Mouse (Mus musculus): ENCODE measurements around the gene Mcf2l. TPM values are rescaled to one million over a fixed set of nuclear protein-coding genes. Genes with fewer than 3 reads are reported as not detected.

The Mcf2l gene
- polyA plus RNA-seq, 1 experiment from 2014 or later: 16.8 TPM

DNA sequence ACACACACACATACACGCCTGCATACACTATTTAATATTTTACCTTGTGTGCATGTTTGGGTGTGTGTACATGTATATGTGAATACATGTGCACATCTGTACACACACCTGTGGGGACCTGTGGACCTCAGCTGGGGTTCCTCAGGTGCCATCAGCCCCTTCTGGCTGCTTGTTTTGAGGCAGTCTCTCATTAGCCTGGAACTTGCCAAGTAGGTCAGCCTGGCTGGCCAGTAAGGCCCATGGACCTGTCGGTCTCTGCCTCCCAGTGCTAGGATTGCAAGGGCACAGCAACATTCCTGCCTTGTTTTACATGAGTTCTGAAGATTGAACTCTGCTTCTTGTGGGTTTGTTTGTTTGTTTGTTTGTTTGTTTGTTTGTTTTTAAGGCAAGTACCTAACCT lies 87.0 kb downstream of the Mcf2l start:
- WGBS: 87% methylated on average over 2 of the region's 2 CpGs
- Histone ChIP-seq H3K9me3 (ENCODE audit: low read length) (no peaks in the 10 kb centered on the region), H3K27ac (ENCODE audit: low read length) (no peak overlapping the region), H3K9ac (replicated peaks; ENCODE audit: low read depth) (no peak overlapping the region), H3K4me1 (ENCODE audit: insufficient read depth, low read depth, low read length) (no peaks in the 10 kb centered on the region), H3K36me3 (ENCODE audit: insufficient read depth, low read length) (no peaks in the 10 kb centered on the region), H3K4me2 (replicated peaks; ENCODE audit: low read depth, low read length) (no peak overlapping the region), H3K4me3 (ENCODE audit: low read depth, low read length) (no peak overlapping the region), H3K27me3 (replicated peaks; ENCODE audit: insufficient read depth, low read length) (no peaks in the 10 kb centered on the region)
- no peak for DNase-seq (ENCODE audit: low spot score)
- TF ChIP-seq CTCF (IDR thresholded peaks at IDR 0.05) (no peak), EP300 (IDR thresholded peaks at IDR 0.05) (no peak)
- ATAC-seq: no peak

DNA sequence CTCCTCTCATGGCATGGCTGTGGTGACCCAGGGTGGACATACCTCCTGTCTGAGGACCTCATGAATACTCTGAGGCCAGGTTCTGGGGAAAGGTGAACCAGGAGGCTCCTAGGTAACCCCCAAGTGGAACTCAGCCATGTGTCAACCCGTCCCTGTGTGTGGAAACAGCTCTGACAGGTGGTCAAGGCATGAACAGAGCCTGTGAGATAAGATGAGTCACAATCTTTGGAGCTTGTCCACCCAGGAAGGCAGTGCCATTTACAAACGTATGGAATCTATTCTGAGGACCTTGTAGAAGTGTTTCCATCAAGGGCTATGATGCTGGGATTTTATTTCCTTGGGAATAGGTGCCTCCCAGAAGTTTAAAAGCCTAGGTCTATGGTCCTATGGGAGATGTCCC lies 87.6 kb downstream of the Mcf2l start:
- no peaks in the 10 kb centered on the region for H3K4me1 ChIP-seq (ENCODE audit: insufficient read depth, low read depth, low read length)
- no peak overlapping the region for H3K27ac ChIP-seq (ENCODE audit: low read length)
- ATAC-seq: no peak
- no peak for DNase-seq (ENCODE audit: low spot score)
- no peak overlapping the region for H3K4me3 ChIP-seq (ENCODE audit: low read depth, low read length)
- 39% methylated on average over 2 of the region's 2 CpGs for WGBS
- no peaks in the 10 kb centered on the region for H3K36me3 ChIP-seq (ENCODE audit: insufficient read depth, low read length)
- no peaks in the 10 kb centered on the region for H3K9me3 ChIP-seq (ENCODE audit: low read length)
- no peaks in the 10 kb centered on the region for H3K27me3 ChIP-seq (replicated peaks; ENCODE audit: insufficient read depth, low read length)
- no peak overlapping the region for H3K4me2 ChIP-seq (replicated peaks; ENCODE audit: low read depth, low read length)
- no peak for TF ChIP-seq EP300 (IDR thresholded peaks at IDR 0.05)
- no peak for TF ChIP-seq CTCF (IDR thresholded peaks at IDR 0.05)
- no peak overlapping the region for H3K9ac ChIP-seq (replicated peaks; ENCODE audit: low read depth)

DNA sequence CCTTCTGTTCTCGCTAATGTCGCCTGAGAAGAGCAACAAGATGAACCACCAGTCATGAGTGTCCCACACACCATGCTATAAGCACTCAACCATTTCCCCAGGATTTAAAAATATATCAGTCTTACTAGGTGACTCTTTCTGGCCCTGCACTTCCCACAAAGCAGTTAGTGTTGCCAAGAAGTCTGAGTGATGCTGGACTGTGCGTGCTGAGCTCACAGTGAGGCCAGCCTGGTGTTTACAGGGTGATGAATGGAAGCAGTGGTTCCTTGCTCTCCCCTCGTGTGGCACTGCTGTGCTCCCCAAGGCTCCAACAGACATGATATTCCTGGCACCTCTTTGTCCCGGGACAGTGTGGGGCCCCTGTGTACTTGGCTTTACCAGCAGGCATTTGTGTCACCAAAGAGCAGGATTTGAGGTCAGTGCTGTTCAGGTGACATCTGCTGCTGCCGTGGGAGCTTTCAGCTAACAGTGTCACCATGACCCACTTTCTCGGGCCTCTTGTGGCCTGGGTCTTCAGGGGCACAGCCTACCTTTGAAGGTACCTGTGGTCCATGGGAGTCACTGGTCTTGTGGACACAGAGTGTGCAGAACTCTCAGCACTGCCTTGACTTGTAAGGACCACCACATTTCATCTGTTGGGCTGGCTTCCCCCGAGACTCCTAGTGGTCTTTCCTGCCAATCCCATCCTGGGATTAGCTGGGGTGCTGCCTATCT lies 88.4 kb downstream of the Mcf2l start:
- Histone ChIP-seq H3K27ac (ENCODE audit: low read length) (no peak overlapping the region), H3K4me3 (ENCODE audit: low read depth, low read length) (no peak overlapping the region), H3K9ac (replicated peaks; ENCODE audit: low read depth) (no peak overlapping the region), H3K36me3 (ENCODE audit: insufficient read depth, low read length) (no peaks in the 10 kb centered on the region), H3K4me2 (replicated peaks; ENCODE audit: low read depth, low read length) (no peak overlapping the region), H3K27me3 (replicated peaks; ENCODE audit: insufficient read depth, low read length) (no peaks in the 10 kb centered on the region), H3K4me1 (ENCODE audit: insufficient read depth, low read depth, low read length) (no peaks in the 10 kb centered on the region), H3K9me3 (ENCODE audit: low read length) (no peaks in the 10 kb centered on the region)
- TF ChIP-seq CTCF (IDR thresholded peaks at IDR 0.05) (no peak), EP300 (IDR thresholded peaks at IDR 0.05) (no peak)
- ATAC-seq (no peak), DNase-seq (ENCODE audit: low spot score) (no peak)
- 59% methylated on average over 8 of the region's 8 CpGs for WGBS

DNA sequence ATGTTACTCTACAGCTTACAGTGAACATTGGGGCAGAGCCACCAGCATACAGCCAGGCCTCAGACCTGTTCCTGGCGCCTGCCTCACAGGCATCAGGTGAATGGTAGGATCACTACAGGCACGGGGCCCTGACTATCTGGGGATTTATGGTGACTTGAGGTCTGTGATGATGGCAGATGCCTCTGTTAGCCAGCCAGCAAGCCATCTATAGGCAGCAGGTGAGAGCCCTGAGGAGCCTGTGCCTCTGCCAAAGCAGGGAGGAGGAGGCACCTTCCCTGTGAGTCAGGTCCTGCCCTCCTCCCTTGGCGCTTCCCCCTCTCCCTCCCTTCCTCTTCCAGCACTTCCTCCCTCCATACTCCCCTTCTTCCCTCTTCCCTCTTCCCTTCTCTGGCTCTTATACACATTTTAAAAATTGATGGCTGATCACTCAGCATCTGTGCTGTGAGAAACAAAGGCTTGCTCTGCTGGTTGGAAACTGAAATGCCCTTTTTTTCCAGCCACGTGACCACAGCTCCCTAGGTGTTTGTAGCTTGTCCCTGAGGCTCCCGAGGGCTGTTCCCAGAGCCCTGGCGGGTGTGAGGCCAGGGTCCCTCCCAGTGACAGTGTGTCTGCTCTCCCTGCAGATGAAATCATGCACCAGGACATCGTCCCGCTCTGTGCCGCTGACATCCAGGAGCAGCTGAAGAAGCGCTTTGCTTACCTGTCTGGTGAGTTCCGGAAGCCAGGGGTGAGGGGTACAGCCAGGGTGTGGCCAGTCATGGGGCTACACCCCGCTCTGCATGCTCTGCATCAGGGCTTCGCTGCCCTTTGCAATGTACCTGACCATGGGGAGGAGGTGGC lies 89.2 kb downstream of the Mcf2l start:
- ATAC-seq (no peak), DNase-seq (ENCODE audit: low spot score) (no peak)
- no peaks in the 10 kb centered on the region for H3K9me3 ChIP-seq (ENCODE audit: low read length)
- H3K27me3 ChIP-seq (replicated peaks; ENCODE audit: insufficient read depth, low read length): no peaks in the 10 kb centered on the region
- no peak overlapping the region for H3K27ac ChIP-seq (ENCODE audit: low read length)
- no peaks in the 10 kb centered on the region for H3K4me1 ChIP-seq (ENCODE audit: insufficient read depth, low read depth, low read length)
- H3K36me3 ChIP-seq (ENCODE audit: insufficient read depth, low read length): no peaks in the 10 kb centered on the region
- TF ChIP-seq EP300 (IDR thresholded peaks at IDR 0.05): no peak
- TF ChIP-seq CTCF (IDR thresholded peaks at IDR 0.05): no peak
- WGBS: 59% methylated on average over 13 of the region's 13 CpGs
- no peak overlapping the region for H3K4me2 ChIP-seq (replicated peaks; ENCODE audit: low read depth, low read length)
- no peak overlapping the region for H3K4me3 ChIP-seq (ENCODE audit: low read depth, low read length)
- no peak overlapping the region for H3K9ac ChIP-seq (replicated peaks; ENCODE audit: low read depth)

DNA sequence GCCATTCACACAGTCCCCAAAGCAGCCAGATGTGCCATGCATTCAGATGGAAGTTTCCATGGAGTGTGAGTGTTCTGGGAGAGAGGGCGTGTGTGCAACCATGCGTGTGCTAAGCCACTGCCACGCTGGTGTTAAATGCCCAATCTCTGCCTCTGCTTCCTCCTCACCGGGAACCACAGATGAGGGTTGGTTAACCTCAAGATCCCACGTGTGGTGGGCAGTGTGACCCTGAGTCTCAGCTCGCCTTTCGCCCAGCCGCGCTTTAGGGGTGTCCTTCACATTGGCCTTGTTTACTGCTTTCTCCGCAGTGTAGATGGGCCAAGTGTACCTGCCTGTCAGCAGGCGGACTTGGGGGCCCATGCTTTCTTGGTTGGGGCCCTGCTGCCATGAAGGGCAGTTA lies 102.7 kb downstream of the Mcf2l start:
- Histone ChIP-seq H3K4me3 (ENCODE audit: low read depth, low read length) (no peak overlapping the region), H3K27me3 (replicated peaks; ENCODE audit: insufficient read depth, low read length) (no peaks in the 10 kb centered on the region), H3K4me1 (ENCODE audit: insufficient read depth, low read depth, low read length) (no peaks in the 10 kb centered on the region), H3K27ac (ENCODE audit: low read length) (no peak overlapping the region), H3K4me2 (replicated peaks; ENCODE audit: low read depth, low read length) (no peak overlapping the region), H3K36me3 (ENCODE audit: insufficient read depth, low read length) (no peaks in the 10 kb centered on the region), H3K9me3 (ENCODE audit: low read length) (no peaks in the 10 kb centered on the region), H3K9ac (replicated peaks; ENCODE audit: low read depth) (no peak overlapping the region)
- 86% methylated on average over 11 of the region's 11 CpGs for WGBS
- ATAC-seq: no peak
- TF ChIP-seq EP300 (IDR thresholded peaks at IDR 0.05) (no peak), CTCF (IDR thresholded peaks at IDR 0.05) (no peak)
- no peak for DNase-seq (ENCODE audit: low spot score)

DNA sequence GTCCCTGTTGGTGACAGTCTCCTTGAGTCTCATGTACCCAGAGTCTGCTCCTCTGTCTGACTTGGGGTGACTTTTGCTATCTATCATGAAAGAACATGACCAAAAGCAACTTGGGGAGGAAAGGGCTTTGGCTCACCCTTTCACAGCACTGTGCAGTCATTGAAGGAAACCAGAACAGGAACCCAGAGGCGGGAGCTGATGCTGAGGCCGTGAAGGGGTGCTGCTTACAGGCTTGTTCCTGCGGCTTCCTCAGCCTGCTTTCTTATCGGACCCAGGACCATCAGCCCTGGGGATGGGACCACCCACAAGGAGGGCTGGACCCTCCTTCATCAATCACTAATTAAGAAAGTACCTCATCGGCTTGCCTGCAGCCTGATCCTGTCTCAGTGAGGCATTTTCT lies 103.1 kb downstream of the Mcf2l start:
- H3K36me3 ChIP-seq (ENCODE audit: insufficient read depth, low read length): no peaks in the 10 kb centered on the region
- WGBS: 47% methylated on average over 5 of the region's 5 CpGs
- DNase-seq (ENCODE audit: low spot score) (no peak), ATAC-seq (no peak)
- TF ChIP-seq CTCF (IDR thresholded peaks at IDR 0.05): no peak
- no peak for TF ChIP-seq EP300 (IDR thresholded peaks at IDR 0.05)
- H3K9ac ChIP-seq (replicated peaks; ENCODE audit: low read depth): no peak overlapping the region
- H3K4me1 ChIP-seq (ENCODE audit: insufficient read depth, low read depth, low read length): no peaks in the 10 kb centered on the region
- no peak overlapping the region for H3K4me2 ChIP-seq (replicated peaks; ENCODE audit: low read depth, low read length)
- no peaks in the 10 kb centered on the region for H3K9me3 ChIP-seq (ENCODE audit: low read length)
- H3K27ac ChIP-seq (ENCODE audit: low read length): no peak overlapping the region
- no peak overlapping the region for H3K4me3 ChIP-seq (ENCODE audit: low read depth, low read length)
- H3K27me3 ChIP-seq (replicated peaks; ENCODE audit: insufficient read depth, low read length): no peaks in the 10 kb centered on the region

All from lung, postnatal 0 days (tissue).